Mouse (Mus musculus) lung, postnatal 0 days (tissue): ENCODE data around the gene Cdk6.

Source experiments
- CTCF ChIP-seq: IDR thresholded peaks from 2 replicates; pipeline ENCODE4 v1.5.1; 2016; ENCODE audit warnings: antibody characterized with exemption, mild to moderate bottlenecking
- EP300 ChIP-seq: IDR thresholded peaks from 2 replicates; pipeline ENCODE4 v1.6.1; 2016; ENCODE audit warnings: antibody characterized with exemption, mild to moderate bottlenecking, control low read depth

- no peak for TF ChIP-seq CTCF
- TF ChIP-seq EP300 = no peak
Measured at GRCm38 (mm10) chr5:3504453-3504852, 163.2 kb downstream of the Cdk6 start.
